Mouse (Mus musculus): ENCODE results near the gene Syne1.

DNA sequence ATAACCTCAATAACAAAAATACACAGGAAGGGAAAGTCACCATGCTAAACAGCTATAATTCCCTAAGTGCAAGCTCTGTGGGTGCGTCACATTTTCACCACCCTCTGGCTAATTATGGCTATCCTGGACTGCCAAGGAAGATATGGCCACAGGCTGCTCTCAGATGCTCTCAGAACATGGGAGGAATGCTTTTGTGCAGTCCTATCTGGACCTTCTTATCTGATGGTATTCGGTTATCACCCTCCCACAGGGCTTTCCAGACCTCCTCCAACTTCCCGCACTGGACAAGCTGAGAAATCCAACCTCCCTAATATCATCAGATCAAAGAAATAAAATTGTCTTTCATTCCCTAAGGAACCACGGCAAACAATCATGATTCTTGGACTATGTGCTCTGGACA, 28.4 kb downstream of the Syne1 start:
- TF ChIP-seq CHD2 (IDR thresholded peaks at IDR 0.05; ENCODE audit: low read depth, low read length): no peak
- TF ChIP-seq ZNF384 (IDR thresholded peaks at IDR 0.05; ENCODE audit: low read depth, low read length): no peak
- TF ChIP-seq MAFK (IDR thresholded peaks at IDR 0.05; ENCODE audit: insufficient read depth, low read depth, low read length): no peak
- TF ChIP-seq HCFC1 (IDR thresholded peaks at IDR 0.05; ENCODE audit: borderline replicate concordance, insufficient read depth, low read length): no peak
